Mouse (Mus musculus) gastrocnemius, postnatal 14 days (tissue): Measurements from ENCODE around the gene Zfp983. TPM values are rescaled to one million over a fixed set of nuclear protein-coding genes. Genes with fewer than 3 reads are reported as not detected.
"Not testable (repeated sequence)": the region's sequence is repeated elsewhere in the genome, so short reads cannot be mapped to it uniquely, and the experiment has no call there.

ENCODE experiments used
- DNase-seq: peaks from one replicate; pipeline ENCODE4 v3.0.0; 2021; ENCODE audit warnings: mixed read lengths
- intact Hi-C: fragments of 180-260 bp; cut with DNase I; formaldehyde crosslinking; loops from one replicate; pipeline ENCODE4 v1.15.1; 2025; ENCODE audit warnings: low total_unique reads
- long read RNA-seq, 2 experiments: library from polyadenylated mRNA; stranded (forward); transcript quantifications; one replicate each; pipeline ENCODE4 v2.0.0; 2021
- total RNA-seq, 2 experiments: library from RNA; stranded (reverse); gene quantifications; 2 replicates each; pipeline ENCODE4 v1.2.3; 2021

Zfp983 gene
- total RNA-seq, result 1 to 10 TPM; 1.7 to 2.0 TPM
- long read RNA-seq, experiment 1, partial matches to known transcripts, result 0 of 1 reads
- long read RNA-seq, experiment 1, other reads (novel, unspliced or antisense), result 1 of 1 reads
- long read RNA-seq, experiment 2, partial matches to known transcripts, result 0 of 1 reads
- long read RNA-seq, experiment 2, other reads (novel, unspliced or antisense), result 1 of 1 reads

- intact Hi-C loops, result not testable (repeated sequence)
- peak; percentile 74 for DNase-seq
Observed at GRCm38 (mm10) chr17:21650364-21650907, at the start of gene Zfp983. TSS of gene Zfp983 (plus strand) at chr17:21650624.

DNA sequence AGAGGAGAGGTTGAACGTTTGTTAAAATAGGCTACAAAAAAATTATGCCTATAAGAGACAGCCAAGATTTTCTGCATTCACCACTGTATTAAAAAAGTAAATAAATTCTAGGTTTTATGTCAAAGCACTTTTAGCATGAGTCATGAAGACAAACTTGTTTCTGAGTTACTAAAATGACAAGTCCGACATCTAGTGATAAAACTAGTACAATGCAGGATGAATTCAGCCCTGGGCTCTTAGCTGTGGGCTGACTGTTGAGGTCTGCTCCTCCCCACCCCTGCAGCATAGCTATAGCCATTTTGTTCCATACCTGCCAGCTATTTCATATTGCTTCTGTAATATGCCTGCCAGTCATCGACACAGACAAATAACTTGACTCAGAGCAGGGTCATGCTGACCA is 34.1 kb upstream of the Zfp983 start:
- intact Hi-C loops, result no loop called here
- no peak for DNase-seq

GRCm38 (mm10) chr17:21617352-21617751 is 33.1 kb upstream of the Zfp983 start:
- intact Hi-C loops, result no loop called here

GRCm38 (mm10) chr17:21623647-21624046 is 26.8 kb upstream of the Zfp983 start:
- no peak for DNase-seq
- intact Hi-C loops, result no loop called here

More at GRCm38 (mm10) chr17:21617352-21617751, 33.1 kb upstream of the Zfp983 start:
- DNase-seq, result no peak

DNA sequence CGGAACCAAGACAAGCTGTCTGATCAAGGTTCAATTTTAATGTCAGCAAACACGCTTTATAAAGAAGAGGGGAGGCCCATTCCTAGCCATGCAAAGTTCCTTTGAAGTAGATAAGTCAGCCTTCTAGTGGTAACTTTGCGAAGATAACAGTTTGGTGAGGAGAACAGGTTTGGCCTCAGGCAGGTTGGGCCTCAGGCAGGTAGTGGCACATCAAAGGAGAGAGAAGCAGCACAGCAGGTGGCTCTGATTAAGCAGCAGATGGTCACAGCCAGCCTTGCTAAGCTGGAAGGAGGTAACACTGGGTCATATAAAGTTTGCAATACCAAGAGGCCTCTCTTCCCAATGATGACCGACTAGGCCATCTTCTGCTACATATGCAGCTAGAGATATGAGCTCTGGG is 14.7 kb upstream of the Zfp983 start:
- DNase-seq, intact Hi-C loops: not testable (repeated sequence)

GRCm38 (mm10) chr17:21648791-21649190 is 1.6 kb upstream of the Zfp983 start:
- intact Hi-C loops, result loop anchor here (2.0 kb wide), 1 partner anchor 30 kb away; no protein-coding TSS in a partner anchor
- no peak for DNase-seq

- intact Hi-C loops, result loop anchor here (2.0 kb wide), 1 partner anchor 29 kb away; no protein-coding TSS in a partner anchor
- no peak for DNase-seq
Observed at GRCm38 (mm10) chr17:21649936-21650335, 488 bp upstream of the Zfp983 start.

DNA sequence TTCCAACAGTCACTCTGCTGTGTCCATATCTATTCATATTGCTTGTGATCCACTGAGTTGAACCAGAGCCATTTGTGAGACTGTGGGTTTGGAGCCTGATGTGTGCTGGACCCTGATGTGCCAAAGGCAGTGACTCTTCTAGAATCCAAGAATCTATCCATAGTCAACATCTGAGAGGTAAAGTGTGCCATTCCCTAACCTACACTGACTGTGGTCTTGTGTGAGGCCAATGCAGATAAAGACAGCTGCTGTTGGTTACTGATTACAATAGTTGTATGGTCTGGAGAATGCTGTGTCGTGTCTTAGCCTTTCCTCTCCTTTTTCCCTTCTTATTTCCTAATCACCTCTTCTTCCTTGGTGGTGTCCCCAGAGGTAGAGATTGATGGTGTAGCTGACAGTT is 28.4 kb downstream of the Zfp983 start:
- intact Hi-C loops, result loop anchor here (2.0 to 10.0 kb wide), 2 partner anchors 30 to 1214 kb away; no protein-coding TSS in a partner anchor
- DNase-seq, result not testable (repeated sequence)

GRCm38 (mm10) chr17:21679273-21680018 is 29.0 kb downstream of the Zfp983 start:
- intact Hi-C loops, result loop anchor here (2.0 to 10.0 kb wide), 2 partner anchors 31 to 1215 kb away; no protein-coding TSS in a partner anchor
- DNase-seq, result peak; percentile 83

DNA sequence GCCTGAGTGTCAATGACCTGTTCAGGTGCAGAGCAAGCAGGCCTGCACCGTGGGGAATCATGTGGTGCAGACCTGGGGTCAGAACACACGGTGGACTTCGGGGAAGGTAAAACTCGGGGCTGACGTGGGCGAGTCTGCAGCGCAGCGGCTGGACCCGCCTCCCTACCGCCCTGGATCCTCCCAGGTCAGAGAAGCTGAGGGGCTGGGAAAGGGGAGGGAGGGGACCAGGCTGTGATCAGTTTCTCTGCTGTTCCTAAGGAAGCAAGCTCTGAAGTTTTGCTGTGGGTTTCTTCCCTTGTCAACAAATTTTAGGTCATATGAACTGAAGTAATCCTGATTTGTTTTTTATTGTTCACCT is 29.6 kb downstream of the Zfp983 start:
- DNase-seq, intact Hi-C loops: not testable (repeated sequence)

DNA sequence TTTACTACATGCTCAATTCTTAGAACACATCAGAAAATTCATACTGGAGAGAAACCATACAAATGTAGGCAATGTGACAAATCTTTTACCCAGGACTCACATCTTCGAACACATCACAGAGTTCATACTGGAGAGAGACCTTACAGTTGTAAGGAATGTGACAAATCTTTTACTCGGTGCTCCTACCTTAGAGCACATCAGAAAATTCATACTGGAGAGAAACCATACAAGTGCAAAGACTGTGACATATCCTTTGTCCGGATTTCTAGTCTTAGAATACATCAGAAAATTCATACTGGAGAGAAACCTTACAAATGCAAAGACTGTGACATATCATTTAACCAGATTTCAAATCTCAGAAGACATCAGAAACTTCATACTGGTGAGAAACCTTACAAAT is 41.1 kb downstream of the Zfp983 start, which contains the start of gene Gm10226:
TSS of gene Gm10226 (plus strand) at position 301 of the 400 bp plus-strand sequence.
- intact Hi-C loops, result no loop called here

GRCm38 (mm10) chr17:21693342-21693741 is 42.9 kb downstream of the Zfp983 start:
- no peak for DNase-seq
- intact Hi-C loops, result no loop called here

More for the DNA sequence above, 41.1 kb downstream of the Zfp983 start, which contains the start of gene Gm10226:
- no peak for DNase-seq

GRCm38 (mm10) chr17:21696073-21696472 is 45.6 kb downstream of the Zfp983 start:
- intact Hi-C loops, result no loop called here
- no peak for DNase-seq

GRCm38 (mm10) chr17:21702281-21703240 is 52.1 kb downstream of the Zfp983 start:
- intact Hi-C loops, result no loop called here
- DNase-seq, result no peak

DNA sequence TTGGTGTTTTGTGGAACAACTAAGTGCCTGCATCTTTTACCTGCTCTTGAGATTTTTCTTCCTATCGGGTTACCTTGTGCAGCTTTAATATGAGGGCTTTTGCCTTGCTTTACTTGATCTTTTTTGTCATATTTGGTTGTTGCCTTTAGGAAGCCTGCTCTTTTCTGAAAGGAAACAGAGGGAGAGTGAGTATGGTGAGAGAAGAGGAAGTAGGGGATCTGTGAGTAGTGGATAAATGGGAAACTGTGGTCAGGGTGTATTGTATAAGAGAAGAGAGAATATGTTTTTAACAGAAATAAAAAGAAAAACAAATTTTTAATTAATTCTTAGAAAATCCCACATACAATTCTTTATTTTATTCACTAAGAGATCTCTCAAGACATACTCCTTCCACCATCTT is 53.0 kb downstream of the Zfp983 start:
- DNase-seq, result no peak
- intact Hi-C loops, result no loop called here

GRCm38 (mm10) chr17:21707343-21707996 is 57.0 kb downstream of the Zfp983 start, which contains the start of gene Zfp760:
TSS of gene Zfp760 (plus strand) at chr17:21707741.
- peak; percentile 82 for DNase-seq
- intact Hi-C loops, result no loop called here

DNA sequence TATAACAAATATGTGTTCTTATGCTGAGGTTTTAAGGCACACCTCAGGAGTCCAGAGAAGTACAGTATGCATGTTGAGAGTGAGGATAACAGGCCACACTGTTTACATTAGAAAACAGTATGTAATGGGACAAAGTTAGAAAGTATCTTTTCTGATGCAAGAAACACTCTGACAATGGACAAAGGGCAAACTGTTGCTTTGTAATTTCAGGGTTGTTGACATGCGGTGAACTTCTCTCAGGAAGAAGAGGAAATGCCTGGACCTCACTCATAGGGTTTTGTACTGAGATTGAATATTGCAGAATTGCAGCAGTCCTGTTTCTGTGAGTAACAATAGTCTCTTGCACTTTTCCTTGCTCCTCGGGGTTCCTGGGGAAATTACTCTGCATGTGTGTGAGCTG is 58.0 kb downstream of the Zfp983 start:
- intact Hi-C loops, result no loop called here
- no peak for DNase-seq
